ENCODE assay signal across 8 mouse cellular contexts in the genomic region with DNA sequence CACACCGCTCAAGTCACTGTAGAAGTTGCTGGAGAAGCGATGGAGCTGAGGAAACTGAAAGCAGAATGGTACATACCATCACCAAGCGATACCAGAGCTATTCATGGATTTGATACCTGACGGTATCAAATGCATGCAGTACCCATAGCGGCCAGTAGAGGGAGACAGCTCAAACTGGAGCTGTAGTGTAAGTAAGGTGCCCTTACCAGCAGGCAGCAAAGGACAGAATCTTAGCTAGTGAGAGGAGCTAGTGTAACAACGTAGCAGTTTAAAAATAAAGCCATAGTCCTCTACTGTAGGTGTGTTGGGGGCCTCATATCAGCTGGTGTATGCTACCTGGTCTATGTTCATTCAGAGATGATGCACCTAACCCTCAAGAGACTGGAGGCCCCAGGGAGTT. TPM values are rescaled to one million over a fixed set of nuclear protein-coding genes. Genes with fewer than 3 reads are reported as not detected.
A peak's percentile ranks its signal among the peaks of the same experiment; 100 is the strongest.
DNase-seq lines count a peak whose midpoint lies in the region; ATAC-seq and TF ChIP-seq lines count a peak whose summit lies in the region.

No protein-coding gene starts in this region.

- no peaks in the 10 kb centered on the region for H3K27me3 ChIP-seq in midbrain, embryonic 10.5 days (ENCODE audit: low read depth, poor library complexity, severe bottlenecking)

- ATAC-seq in frontal cortex, adult (ENCODE audit: low TSS enrichment), result peak; percentile 95

- H3K4me1 ChIP-seq in midbrain, embryonic 10.5 days, result peaks cover 11% of the 10 kb centered on the region; the same call in 1 of the 2 replicates

- peaks cover 2% of the 10 kb centered on the region; the same call in 1 of the 2 replicates for H3K36me3 ChIP-seq in midbrain, embryonic 10.5 days

- WGBS in midbrain, embryonic 10.5 days, result 23% methylated on average over 6 of the region's 6 CpGs

- peak; percentile 47 to 83 for DNase-seq in heart, adult 18-20 months
- DNase-seq in heart, postnatal 25 days (ENCODE audit: low spot score), result no peak
- DNase-seq in cerebellum, adult 11 months, result peak; percentile 32
- peak; percentile 85 for DNase-seq in induced T-regulatory cell, adult 2 months (ENCODE audit: low read depth)
- DNase-seq in left cerebral cortex, adult 2 months (ENCODE audit: extremely low spot score in 1 of 2, low spot score in 2 of 2), result peak; percentile 39 to 67
- DNase-seq in midbrain, embryonic 10.5 days (ENCODE audit: low spot score), result peak; percentile 76
- DNase-seq in spleen, adult 18-20 months, result peak; percentile 25 to 71

- no peak overlapping the region for H3K4me3 ChIP-seq in left cerebral cortex, adult 2 months
- no peak overlapping the region for H3K4me3 ChIP-seq in midbrain, embryonic 10.5 days

- TF ChIP-seq CTCF in left cerebral cortex, adult 2 months (IDR thresholded peaks at IDR 0.05), result peak; percentile 96

- intact Hi-C loops in heart, postnatal 25 days (cut with DNase I), result no loop called here
- intact Hi-C loops in left cerebral cortex, adult 2 months (cut with DNase I), result no loop called here

- H3K9me3 ChIP-seq in midbrain, embryonic 10.5 days (replicated peaks), result no peaks in the 10 kb centered on the region

- H3K27ac ChIP-seq in left cerebral cortex, adult 2 months, result no peak overlapping the region
- H3K27ac ChIP-seq in midbrain, embryonic 10.5 days (replicated peaks), result no peak overlapping the region

RNA-seq across cellular contexts. Expression of gene Cyp4v3, which starts 12.0 kb away (rescaled TPM):
- total RNA-seq in heart, adult 18-20 months (2021), result 1 to 10 TPM; 2.2 to 2.8 TPM
- total RNA-seq in heart, postnatal 25 days (2021), result 1 to 10 TPM; 1.9 to 2.1 TPM
- total RNA-seq in left cerebral cortex, adult 2 months (2021), result 1 to 10 TPM; 5.5 to 6.5 TPM
- polyA plus RNA-seq in midbrain, embryonic 10.5 days (2016; fragmentation: Nextera tagmentation; extraction: Ambion mirVana), result 1.8 and 2.4 TPM in 2 replicates

RNA-seq across cellular contexts. Expression of gene Gm45753, which starts 36.8 kb away (rescaled TPM):
- not detected for total RNA-seq in heart, adult 18-20 months (2021)
- total RNA-seq in heart, postnatal 25 days (2021), result not detected
- total RNA-seq in left cerebral cortex, adult 2 months (2021), result not detected
- polyA plus RNA-seq in midbrain, embryonic 10.5 days (2016; fragmentation: Nextera tagmentation; extraction: Ambion mirVana), result 0.07 and 0.10 TPM in 2 replicates

RNA-seq across cellular contexts. Expression of gene Fam149a, which starts 37.1 kb away (rescaled TPM):
- total RNA-seq in heart, adult 18-20 months (2021), result 1 to 10 TPM; 5.0 to 5.1 TPM
- total RNA-seq in heart, postnatal 25 days (2021), result 1 to 10 TPM; 3.2 to 4.1 TPM
- total RNA-seq in left cerebral cortex, adult 2 months (2021), result 10 to 100 TPM; 25.7 to 26.0 TPM
- 9.0 and 9.7 TPM in 2 replicates for polyA plus RNA-seq in midbrain, embryonic 10.5 days (2016; fragmentation: Nextera tagmentation; extraction: Ambion mirVana)

RNA-seq across cellular contexts. Expression of gene Klkb1, which starts 50.4 kb away (rescaled TPM):
- total RNA-seq in heart, adult 18-20 months (2021), result not detected
- total RNA-seq in heart, postnatal 25 days (2021), result not detected
- not detected for total RNA-seq in left cerebral cortex, adult 2 months (2021)
- 0.04 TPM in 1 of 2 replicates, not detected in the other for polyA plus RNA-seq in midbrain, embryonic 10.5 days (2016; fragmentation: Nextera tagmentation; extraction: Ambion mirVana)

Comparison
In these comparisons a context has a peak if more than half of its experiments do, and no peak if none do; other contexts are left out.
1. RNA of gene Fam149a, which starts 37.1 kb away (total RNA-seq): 25.7 to 26.0 TPM in left cerebral cortex, adult 2 months; 5.0 to 5.1 TPM in heart, adult 18-20 months and 3.2 to 4.1 TPM in heart, postnatal 25 days; every median in the first group is over 4 times any median in the second.